Mouse (Mus musculus) heart, adult 9 months (tissue): ENCODE data around the gene Tfam.

Source experiments
- DNase-seq, 2 experiments: peaks; one replicate each; pipeline ENCODE4 v3.0.0; 2022; ENCODE audit warnings: low spot score in 2 of 2

Gene Tfam

GRCm38 (mm10) chr10:71238240-71238554 is at the start of gene Tfam:
Gene Tfam, minus strand, starts transcription at chr10:71238280.
- no peak for DNase-seq

GRCm38 (mm10) chr10:71285126-71285580 is 47.1 kb upstream of the Tfam start, which contains the start of gene Ube2d1:
Gene Ube2d1, minus strand, starts transcription at chr10:71285262.
- peak; percentile 83 to 87 for DNase-seq

GRCm38 (mm10) chr10:71284511-71285125 is 46.5 kb upstream of the Tfam start:
- DNase-seq, result peak; percentile 5 to 16

GRCm38 (mm10) chr10:71284131-71284510 is 46.0 kb upstream of the Tfam start:
- no peak for DNase-seq

GRCm38 (mm10) chr10:71273008-71273739 is 35.1 kb upstream of the Tfam start:
- DNase-seq, result no peak

- no peak for DNase-seq
Measured at GRCm38 (mm10) chr10:71267973-71268372, 29.9 kb upstream of the Tfam start.

GRCm38 (mm10) chr10:71267511-71267910 is 29.4 kb upstream of the Tfam start:
- DNase-seq, result no peak

GRCm38 (mm10) chr10:71265067-71265466 is 27.0 kb upstream of the Tfam start:
- DNase-seq, result no peak

GRCm38 (mm10) chr10:71261637-71262036 is 23.6 kb upstream of the Tfam start:
- no peak for DNase-seq

- no peak for DNase-seq
Measured at GRCm38 (mm10) chr10:71258943-71259342, 20.9 kb upstream of the Tfam start.

- no peak for DNase-seq
Measured at GRCm38 (mm10) chr10:71258516-71258915, 20.4 kb upstream of the Tfam start.

GRCm38 (mm10) chr10:71253147-71253546 is 15.1 kb upstream of the Tfam start:
- no peak for DNase-seq

- DNase-seq, result no peak
Measured at GRCm38 (mm10) chr10:71252421-71252820, 14.3 kb upstream of the Tfam start.

- peak in 1 of 2 experiments; percentile 17 for DNase-seq
Measured at GRCm38 (mm10) chr10:71251846-71252245, 13.8 kb upstream of the Tfam start.

GRCm38 (mm10) chr10:71251256-71251655 is 13.2 kb upstream of the Tfam start:
- no peak for DNase-seq

GRCm38 (mm10) chr10:71250472-71250871 is 12.4 kb upstream of the Tfam start:
- peak; percentile 19 to 49 for DNase-seq

GRCm38 (mm10) chr10:71249086-71249880 is 11.2 kb upstream of the Tfam start:
- DNase-seq, result no peak

- no peak for DNase-seq
Measured at GRCm38 (mm10) chr10:71246956-71247355, 8.9 kb upstream of the Tfam start.

- DNase-seq, result peak in 1 of 2 experiments; percentile 40
Measured at GRCm38 (mm10) chr10:71239479-71240120, 1.5 kb upstream of the Tfam start.

- DNase-seq, result peak; percentile 94
Measured at GRCm38 (mm10) chr10:71237516-71238239, 402 bp downstream of the Tfam start.

GRCm38 (mm10) chr10:71234071-71234470 is 4.0 kb downstream of the Tfam start:
- DNase-seq, result no peak
